Mouse (Mus musculus): ENCODE results near the gene Dmp1.

- TF ChIP-seq CTCF (IDR thresholded peaks at IDR 0.05; ENCODE audit: insufficient read depth, low read length) (no peak), POLR2A (IDR thresholded peaks at IDR 0.05; ENCODE audit: borderline replicate concordance, extremely low read depth, low read depth, low read length) (no peak)
Observed at GRCm38 (mm10) chr5:104236741-104237140, 34.3 kb downstream of the Dmp1 start.
